Mouse (Mus musculus): Measurements from ENCODE around the gene Etv5.

Etv5 gene

DNA sequence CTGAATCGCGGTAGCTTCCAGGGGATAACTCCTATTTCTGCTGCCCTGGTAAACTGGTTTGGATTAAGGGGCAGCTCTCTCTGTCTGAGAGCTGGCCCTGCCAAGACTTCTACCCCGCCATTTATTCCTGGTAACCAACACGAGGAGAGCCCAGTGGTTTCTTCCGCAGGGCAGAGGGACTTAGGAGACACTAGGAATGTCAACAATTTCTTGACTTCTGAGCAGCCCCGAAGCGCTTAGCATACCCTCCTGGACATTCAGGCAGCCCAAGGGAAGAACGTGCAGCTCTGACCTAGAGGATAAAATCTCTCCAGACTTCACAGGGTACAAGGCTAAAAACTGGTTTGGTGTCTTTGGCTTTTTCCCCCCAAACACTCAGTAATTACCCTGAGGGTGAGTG is 10.1 kb downstream of the Etv5 start:
- no peak for DNase-seq (ENCODE audit: low spot score)

DNA sequence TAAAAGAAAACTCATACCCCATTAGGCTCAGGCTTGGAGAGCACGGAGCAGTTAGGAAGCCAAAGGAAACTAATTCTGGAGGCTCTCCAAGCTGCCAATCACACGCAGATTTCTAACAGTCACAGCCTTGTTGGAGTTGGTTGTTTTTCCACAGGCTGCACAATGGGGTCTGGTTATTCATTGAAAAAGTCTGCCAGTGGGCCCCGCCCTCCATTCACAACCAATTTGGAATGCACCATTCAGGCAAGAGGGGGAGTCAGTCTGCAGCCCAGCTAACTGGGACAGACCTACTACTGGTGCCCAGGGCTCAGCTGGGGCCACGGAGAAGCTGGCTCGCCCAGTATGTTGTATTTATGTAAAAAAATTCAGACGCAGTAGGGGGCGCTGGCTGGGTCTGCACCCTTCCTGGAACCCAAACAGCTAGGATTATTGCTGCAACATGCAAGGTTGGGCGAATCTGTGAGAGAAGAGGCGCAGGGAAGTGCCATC is 10.6 kb downstream of the Etv5 start:
- peak; percentile 51 for DNase-seq (ENCODE audit: low spot score)

DNA sequence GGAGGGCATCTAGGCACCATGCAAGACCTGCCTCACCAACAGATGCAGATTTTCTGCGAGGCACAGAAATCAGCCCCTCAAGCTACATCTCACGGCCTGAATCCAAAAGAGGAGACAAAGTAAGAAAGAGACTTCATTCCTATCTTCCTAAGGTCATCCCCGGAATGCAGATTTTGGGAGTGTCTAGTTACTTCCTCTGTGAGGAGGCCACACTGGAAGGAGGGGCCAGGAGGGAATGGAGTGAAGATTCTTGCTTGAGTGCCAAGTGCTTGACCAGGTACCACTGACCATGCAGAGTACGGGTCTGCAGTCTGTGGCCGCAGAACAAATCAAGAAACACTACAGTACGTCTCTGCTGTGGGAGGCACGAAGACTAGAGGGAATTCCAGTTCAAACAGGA is 12.7 kb downstream of the Etv5 start:
- DNase-seq (ENCODE audit: low spot score) = no peak

DNA sequence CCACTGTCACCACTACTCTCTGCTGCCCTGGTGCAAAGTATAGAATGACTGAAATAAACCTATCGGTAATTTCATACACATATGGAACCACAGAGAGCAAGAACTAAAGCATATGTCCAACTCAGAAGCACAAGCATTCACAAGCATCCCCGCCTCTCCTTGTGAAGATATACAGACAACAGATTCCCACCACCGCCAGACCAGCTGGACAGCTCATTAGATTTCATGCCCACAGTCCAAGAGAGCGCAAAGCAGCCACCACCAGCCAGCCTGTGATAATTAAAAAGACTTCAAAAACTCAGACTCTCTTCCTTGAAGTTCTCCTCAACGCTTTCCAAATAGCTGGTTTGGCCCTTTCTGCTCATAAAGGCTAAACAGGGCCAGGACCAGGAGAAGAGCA is 17.3 kb downstream of the Etv5 start:
- DNase-seq (ENCODE audit: low spot score) = no peak

DNA sequence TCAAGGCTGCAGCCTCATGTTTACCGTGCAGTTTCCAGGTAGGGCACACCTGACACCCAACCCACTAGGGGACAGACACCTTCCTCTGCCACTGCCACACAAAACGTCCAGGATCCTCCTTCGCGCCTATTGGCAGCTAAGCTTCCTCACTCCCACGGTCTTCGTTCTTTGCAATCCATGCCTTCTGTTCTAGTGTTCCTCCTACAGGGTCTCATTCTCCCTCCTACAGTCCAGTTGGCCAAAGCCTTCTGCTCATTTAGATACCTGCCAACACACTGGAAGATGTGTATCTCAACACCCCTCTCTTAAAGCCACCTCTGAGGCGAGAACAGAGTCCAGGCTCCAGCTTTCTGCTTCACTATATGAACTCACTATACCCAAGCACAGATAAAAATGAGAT is 21.6 kb downstream of the Etv5 start:
- DNase-seq (ENCODE audit: low spot score) = no peak

DNA sequence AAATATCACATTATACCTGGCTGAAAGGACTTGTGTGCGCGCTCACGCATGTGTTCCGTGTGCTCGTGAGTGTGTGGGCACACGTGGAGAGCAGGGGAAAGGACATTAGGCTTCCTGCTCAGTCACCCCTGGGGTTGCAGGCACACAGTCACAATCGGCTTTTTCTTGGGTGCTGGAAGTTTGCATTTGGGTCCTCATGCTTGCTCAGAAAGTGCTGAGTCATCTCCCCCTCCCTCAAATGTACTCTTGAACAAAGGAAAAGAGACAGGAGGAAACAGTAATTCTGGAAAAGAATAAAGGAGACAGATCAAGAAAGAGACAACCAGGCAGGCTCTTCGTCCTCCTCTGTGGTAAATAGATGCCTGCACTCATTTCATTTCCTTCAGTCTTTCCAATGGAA is 22.5 kb downstream of the Etv5 start:
- no peak for DNase-seq (ENCODE audit: low spot score)

DNA sequence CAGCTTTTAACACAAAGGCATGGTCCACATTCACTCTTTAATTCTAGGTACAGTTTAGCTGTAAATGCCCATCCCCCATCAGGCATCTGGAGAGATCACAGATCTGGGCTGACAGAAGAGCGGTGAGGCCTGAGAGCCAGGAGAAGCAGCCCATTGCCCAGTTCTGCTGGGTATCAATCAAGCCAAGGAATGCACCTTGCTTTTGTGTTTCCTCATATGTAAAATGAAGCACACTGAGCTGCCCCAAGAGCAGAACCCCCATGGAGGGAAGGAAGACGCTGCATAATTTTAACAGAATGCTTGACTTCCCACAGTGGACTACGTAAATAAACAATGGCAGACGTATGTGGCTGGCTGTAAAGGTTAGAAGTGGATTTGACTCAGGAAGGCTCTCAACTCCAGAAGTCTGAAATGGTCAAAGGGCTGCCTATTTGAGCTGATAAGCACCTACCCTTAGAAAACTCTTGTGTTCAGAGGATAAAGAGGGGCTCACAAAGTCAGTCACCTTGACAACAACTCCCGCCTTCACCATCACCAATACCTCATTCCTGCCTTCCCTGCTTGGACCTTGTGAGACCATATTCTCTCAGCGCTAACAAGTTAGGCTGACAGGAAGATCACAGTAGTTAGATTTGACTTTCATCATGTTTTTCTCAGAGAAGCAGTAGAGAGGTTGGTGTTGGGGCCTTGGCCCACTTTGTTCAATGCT is 23.2 kb downstream of the Etv5 start:
- DNase-seq (ENCODE audit: low spot score) = no peak

DNA sequence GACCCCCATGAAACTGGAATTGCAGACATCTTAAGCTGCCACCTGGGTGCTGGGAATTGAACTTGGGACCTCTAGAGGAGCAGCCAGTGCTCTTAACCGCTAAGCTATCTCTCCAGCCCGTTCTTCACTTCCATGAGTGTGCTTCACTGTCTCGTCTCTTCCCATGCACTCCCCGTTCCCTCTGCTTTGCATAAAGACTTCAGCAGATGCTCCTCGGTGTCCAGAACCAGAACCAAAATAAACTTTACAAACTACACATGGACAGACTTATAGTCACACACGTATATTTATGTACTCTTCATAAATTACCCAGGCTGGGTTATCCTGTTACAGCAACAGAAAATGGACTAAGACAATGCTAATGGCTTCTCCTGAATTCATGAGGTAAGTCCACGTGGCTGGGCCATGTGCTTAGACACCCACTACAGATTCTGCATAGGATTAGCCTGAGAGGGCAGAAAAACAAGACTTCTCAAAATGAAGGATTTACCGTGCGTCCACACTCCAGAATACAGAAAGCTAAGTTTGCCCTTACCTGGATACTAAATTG is 25.2 kb downstream of the Etv5 start:
- no peak for DNase-seq (ENCODE audit: low spot score)

DNA sequence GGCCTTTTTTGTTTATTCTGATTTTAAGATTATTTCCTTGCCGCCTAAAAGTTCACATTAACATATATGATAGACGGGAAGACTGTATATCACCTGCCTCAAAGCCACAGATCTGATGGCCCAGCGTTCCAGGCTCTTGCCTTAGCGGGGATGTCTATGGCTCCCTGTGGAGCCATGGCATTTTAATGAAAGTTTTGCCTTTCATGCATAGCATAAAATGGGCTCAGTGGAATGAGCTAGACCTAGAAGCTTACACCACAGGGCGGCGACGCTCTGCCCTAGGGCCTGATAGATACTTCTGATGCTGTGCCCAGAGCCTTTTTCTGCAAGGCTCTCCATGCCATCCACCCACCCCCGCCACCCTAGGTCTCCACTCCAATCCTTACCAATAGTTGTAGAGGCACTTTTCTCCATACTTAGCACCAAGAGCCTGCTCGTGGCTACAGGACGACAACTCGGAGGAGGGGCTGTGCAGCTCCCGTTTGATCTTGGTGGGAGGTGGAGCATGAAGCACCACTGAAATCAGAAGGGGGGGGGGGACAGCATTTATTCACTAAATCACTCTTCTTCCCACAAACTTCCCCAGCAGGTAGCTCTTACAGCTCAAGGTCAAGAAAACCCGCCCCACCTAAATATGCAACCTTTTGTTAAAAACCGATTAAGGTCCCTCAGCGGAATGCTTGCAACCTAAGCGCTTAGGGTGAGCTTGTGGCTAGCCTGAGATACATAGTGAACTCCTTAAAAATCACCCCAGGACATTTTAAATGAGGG is 26.9 kb downstream of the Etv5 start:
- no peak for DNase-seq (ENCODE audit: low spot score)

DNA sequence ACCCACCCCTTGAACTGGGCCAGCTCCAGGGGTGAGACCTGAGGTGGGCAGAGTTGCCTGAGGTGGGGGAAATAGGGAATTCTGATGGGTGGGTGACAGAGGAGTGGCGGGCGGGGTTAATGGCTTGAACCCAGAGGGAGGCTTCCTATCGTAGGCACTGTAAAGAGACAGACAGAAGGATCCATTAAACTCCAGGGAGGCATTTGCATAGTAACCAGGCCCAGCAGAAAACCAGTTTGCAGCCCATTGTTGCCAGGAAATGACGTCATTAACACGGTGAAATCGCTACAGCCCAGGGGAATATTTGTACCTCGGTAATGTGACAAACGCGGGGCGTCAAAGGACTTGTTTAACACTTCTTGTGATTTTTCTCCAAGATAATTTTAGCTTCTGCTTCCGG is 27.8 kb downstream of the Etv5 start:
- DNase-seq (ENCODE audit: low spot score) = no peak

DNA sequence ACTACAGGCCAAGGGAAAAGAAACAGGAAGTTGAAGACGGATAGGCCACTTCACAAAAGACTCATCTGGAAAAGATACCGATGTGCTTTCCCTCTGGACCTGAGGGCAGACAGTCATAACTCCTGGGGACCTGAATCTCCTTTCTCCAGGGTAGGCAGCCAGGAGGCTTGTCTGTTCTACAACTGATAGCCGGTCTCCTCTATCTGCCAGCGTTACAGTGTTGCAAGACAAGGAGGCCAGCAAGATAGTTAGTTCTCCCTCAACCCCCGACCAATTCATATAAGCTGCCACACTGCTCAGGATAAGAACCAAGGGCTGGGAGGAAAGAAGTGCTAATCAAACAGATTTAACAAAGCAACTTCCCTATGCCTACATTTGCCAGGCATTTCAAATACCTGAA is 29.5 kb downstream of the Etv5 start:
- peak; percentile 52 for DNase-seq (ENCODE audit: low spot score)

DNA sequence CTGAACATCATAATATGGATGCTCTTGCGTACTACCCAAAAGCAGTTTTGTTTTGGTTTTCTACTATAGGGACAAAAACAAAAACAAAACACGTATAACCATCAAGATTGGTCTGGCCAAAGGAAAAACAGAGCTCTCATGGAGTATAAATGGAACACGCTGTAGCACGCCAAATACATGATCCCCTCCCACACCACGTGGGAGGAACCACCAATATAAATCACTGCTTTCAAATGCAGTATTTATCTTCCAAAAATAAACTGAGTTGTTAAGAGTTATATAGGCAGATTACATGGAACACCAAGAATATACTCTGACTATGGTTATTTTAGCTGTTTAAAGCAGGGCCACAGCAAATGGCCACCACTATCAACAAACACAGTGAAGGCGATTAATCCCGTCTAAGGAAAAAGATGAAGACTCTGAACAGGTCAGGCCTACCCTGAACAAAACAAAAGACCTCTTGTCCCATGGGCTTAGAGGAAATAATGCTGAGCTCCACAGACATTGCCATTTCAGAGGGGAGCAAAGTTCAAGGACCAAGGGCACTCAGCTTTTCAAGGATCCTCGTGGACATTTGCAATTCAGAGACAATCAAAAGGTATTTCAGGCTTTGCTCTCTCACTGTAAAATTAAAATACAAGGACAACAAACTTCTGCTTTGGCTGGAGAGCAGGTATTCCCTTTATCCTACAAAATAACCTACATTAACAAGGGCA is 30.7 kb downstream of the Etv5 start:
- no peak for DNase-seq (ENCODE audit: low spot score)

DNA sequence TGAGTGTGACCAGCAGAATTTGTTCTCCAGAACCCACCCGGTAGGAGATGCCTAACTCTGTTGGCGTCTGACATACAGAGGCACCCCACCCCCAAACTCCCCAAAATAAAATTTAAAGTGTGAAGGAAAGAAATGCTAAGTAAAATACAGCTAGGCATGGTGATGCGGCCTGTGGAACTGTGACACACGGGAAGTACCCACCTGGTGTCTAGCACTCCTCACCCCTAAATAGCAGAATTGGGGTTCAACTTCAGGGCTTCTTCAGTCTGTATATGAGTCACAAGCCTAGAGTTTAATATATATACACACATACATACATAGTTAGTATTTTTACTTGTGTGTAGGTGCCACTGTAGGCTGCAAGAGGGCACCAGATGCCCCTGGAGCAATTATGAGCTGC is 32.8 kb downstream of the Etv5 start:
- no peak for DNase-seq (ENCODE audit: low spot score)

DNA sequence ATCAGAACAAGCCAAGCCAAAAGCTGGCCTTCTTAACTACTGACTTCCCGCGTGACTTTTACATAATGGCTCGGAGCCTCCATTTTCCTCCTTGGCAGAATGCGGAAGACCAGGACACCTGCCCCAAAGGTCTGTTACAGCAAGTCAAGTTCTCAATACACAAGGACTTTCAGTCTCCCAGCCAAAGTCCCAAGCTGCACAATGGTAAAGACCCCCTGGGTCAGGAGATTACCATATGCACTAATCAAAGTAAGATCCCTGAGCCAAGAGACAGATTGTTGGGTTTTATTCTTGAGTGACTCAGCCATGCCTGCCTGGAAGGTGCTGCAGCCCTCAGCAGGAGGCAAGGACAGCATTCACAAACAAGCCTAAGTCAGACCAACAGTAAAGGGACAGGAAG is 33.5 kb downstream of the Etv5 start:
- no peak for DNase-seq (ENCODE audit: low spot score)

DNA sequence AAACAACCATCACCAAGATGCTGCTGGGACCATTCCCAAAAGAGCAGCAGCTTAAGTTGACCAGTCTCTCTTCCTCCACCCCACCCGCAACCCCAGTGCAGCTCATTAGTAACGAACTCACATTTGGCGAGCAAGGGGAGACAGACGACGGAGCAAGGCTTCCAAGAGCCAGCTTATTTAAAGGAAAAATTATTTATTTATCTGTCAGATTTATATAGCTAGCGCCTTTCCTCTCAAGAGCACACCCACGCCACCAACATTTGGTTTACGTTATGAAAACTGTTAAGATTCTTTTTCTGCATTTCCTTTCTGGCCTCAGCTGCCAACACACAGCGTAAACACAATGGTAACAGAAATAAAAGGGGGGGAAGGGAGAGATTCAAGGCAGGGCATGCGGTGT is 34.0 kb downstream of the Etv5 start:
- DNase-seq (ENCODE audit: low spot score) = no peak

DNA sequence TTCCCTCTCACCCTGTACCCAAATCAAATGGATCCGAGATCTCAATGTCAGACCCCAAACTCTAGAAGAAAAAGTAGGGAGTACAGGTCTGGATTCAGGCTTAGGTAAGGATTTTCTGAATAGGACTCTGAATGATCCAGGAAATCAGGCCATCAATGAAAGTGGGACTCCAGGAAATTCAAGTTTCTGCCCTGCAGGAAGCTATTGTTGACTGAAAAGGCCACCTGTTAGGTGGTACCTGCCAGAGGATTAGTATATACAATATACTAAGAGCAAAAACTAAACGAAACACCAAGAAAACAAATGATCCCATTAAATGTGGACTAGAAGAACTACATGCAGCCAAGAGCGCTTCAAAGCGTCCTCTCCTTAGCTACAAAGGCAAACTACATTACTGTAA is 35.8 kb downstream of the Etv5 start:
- DNase-seq (ENCODE audit: low spot score) = no peak

DNA sequence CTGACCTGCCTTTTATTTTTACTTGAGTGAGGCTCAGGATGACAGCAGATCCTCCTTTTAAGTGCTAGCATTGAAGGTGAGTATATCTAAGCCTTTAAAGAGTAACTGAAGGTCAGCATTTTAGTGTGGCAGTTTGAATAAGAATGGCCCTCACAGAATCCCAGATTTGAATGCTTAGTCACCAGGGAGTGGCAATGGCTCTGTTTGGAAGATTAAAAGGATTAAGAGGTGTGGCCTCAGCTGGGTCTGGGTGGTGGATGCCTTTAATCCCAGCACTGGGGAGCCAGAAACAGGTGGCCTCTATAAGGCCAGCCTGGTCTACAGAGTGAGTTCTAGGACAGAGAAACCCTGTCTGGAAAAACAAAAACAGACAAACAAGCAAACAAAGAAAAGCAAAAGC is 36.9 kb downstream of the Etv5 start:
- no peak for DNase-seq (ENCODE audit: low spot score)

DNA sequence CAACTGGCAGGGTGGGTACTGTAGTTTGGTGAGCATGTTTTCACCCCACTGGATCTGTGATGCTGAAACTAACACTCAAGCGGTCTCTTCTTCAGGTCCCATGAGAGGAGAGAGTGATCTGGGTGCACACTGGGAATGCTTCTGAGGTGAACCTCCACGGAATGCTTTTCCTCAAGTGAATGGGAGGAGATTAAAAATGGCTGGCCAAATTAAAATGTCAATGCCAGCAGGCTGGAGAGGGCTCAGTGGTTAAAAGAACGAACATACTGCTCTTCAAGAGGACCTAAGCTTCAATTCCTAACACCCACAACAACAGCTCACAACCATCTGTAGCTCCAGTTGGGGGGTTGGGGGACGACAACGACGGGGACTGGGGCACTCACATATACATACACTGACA is 39.3 kb downstream of the Etv5 start:
- no peak for DNase-seq (ENCODE audit: low spot score)

DNA sequence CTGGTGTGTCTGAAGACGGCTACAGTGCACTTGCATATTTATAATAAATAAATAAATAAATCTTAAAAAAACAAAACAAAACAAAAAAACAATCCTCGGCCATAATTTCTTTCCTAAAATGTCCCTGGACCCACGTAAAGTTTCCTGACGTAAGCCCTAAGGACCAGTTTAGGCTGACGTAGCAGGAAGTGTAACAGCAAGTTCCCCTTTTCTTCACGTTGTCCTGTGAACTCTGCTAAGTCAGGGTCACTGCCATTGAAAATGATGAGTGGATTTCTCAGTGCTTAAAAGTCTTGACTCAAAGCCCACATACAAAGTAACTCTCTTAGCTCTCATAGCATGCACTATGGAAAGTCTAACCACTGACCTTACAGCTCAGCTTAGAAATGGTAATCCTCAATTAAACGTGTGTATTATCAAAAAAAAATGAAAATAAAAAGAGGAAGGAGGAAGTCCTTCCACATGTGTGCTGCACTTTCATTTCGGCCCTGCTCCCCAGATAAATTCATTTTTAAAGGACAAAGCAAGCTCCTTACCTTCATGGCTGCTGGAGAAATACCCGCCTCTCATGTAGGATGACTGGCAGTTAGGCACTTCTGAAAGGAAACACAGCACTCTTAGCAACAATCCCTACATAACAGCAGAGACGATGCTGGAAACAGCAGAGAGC is 40.6 kb downstream of the Etv5 start:
- DNase-seq (ENCODE audit: low spot score) = no peak

DNA sequence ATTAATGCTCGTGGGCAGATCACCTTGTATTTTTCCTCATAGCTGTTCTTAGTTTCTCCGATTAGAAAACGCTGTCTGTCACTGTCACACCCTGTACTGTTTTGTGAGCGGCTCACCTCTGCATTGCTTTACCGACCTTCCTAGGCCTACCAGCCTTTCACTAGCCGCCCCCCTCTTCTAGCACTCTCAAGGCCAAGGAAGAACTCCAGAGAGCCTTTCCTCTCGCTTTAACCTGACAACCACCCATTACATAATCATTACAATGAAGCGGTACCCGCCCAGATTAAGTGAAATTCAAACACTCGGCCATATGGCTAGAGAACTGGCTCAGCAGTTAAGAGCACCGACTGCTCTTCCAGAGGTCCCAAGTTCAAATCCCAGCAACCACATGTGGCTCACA is 41.2 kb downstream of the Etv5 start:
- no peak for DNase-seq (ENCODE audit: low spot score)

DNA sequence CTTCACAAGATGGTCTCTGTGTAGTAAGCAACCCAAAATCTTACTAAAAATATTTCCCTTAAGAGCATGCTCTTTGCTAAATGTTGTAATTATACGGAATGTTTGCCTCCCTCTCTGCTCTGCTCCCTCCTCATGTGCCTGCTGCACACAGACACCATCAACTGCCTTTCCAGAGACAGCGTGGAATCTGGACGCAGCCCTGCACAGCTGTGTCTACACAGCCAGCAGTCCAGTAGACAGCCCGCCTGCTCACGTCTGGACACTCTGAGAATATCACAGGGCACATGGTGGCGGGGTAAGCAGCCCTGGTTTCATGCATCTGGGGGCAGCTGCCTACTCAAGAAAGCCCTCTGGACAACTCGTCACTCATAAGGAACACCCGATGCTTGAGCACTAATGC is 43.1 kb downstream of the Etv5 start:
- no peak for DNase-seq (ENCODE audit: low spot score)
